Mouse (Mus musculus) embryonic facial prominence, embryonic 11.5 days (tissue): ENCODE results near the gene Plcz1. TPM values are rescaled to one million over a fixed set of nuclear protein-coding genes. Genes with fewer than 3 reads are reported as not detected.

ENCODE experiments used
- polyA plus RNA-seq: library from polyadenylated mRNA; unstranded; fragments of >200 nt; fragmentation: Nextera tagmentation; extraction: Ambion mirVana; gene quantifications from 2 replicates; pipeline ENCODE4 v1.2.1, GENCODE M21; 2014

Gene Plcz1
- polyA plus RNA-seq, 1 experiment from 2014 or later = not detected

Other genes starting within 250 kb of the Plcz1 start
- not detected in 2 replicates for gene Capza3, start 205 bp downstream of the Plcz1 start, polyA plus RNA-seq